Mouse (Mus musculus) embryonic fibroblast, embryonic 13.5 days (primary cell): ENCODE measurements around the gene Hlf.

Experiments
- CTCF ChIP-seq: IDR thresholded peaks from 2 replicates; pipeline ENCODE4 v1.5.1; 2011; ENCODE audit warnings: mild to moderate bottlenecking, control low read depth, low read length, moderate library complexity, borderline replicate concordance; ENCODE audit not compliant: insufficient read depth
- POLR2A ChIP-seq: IDR thresholded peaks from 2 replicates; pipeline ENCODE4 v1.6.1; 2011; ENCODE audit warnings: low read depth, mild to moderate bottlenecking, control low read depth, low read length, moderate library complexity

DNA sequence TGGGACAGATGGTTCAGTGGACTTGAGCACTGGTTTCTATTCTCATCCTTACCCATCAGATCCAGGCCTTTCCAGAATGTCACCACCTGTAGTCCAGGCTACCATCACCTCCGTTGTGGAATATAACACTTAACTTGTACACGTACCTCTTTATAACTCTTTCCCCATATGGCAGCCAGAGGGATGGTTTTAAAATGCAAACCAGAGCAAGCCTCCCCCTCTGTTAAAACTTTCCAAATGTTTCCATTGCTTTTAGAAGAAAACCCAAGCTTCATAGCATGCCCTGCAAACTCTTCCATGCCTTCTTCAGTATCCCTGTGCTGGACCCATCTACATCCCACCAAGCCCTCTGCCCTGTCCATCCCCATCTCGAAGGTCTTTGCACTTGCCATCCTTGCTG, 66.1 kb downstream of the Hlf start:
- TF ChIP-seq POLR2A (no peak), CTCF (no peak)
